Mouse (Mus musculus) ES-E14 (cell line): ENCODE results near the gene Calhm1. TPM values are rescaled to one million over a fixed set of nuclear protein-coding genes. Genes with fewer than 3 reads are reported as not detected.

Source experiments
- DNase-seq: peaks from one replicate; pipeline ENCODE4 v3.0.0-alpha.2; 2013; ENCODE audit warnings: low read depth, low spot score
- H3K27ac ChIP-seq: 2 replicates; pipeline ENCODE4 v1.5.1; 2012; ENCODE audit warnings: low read depth, mild to moderate bottlenecking, low read length, moderate library complexity, mixed read lengths; ENCODE audit not compliant: poor library complexity, insufficient read depth, severe bottlenecking
- H3K36me3 ChIP-seq: 2 replicates; pipeline ENCODE4 v1.6.1; 2012; ENCODE audit warnings: mild to moderate bottlenecking, low read length, moderate library complexity, mixed read lengths; ENCODE audit not compliant: control insufficient read depth, poor library complexity, insufficient read depth, severe bottlenecking
- H3K4me1 ChIP-seq, 2 experiments: fragments of 150-350 bp in 1 of 2; sonication (generic) in 1 of 2; 2 replicates each; pipeline ENCODE4 v1.6.1; 2012; ENCODE audit warnings: low read length in 2 of 2, mild to moderate bottlenecking in 1 of 2, mixed read lengths in 1 of 2; ENCODE audit not compliant: control insufficient read depth in 2 of 2, insufficient read depth in 2 of 2, poor library complexity in 1 of 2
- H3K4me3 ChIP-seq, 2 experiments: fragments of 150-350 bp in 1 of 2; sonication (generic) in 1 of 2; 2 replicates each; pipeline ENCODE4 v1.5.1; 2012; ENCODE audit warnings: low read length in 2 of 2, low read depth in 1 of 2, mild to moderate bottlenecking in 1 of 2, mixed read lengths in 1 of 2; ENCODE audit not compliant: insufficient read depth in 1 of 2, poor library complexity in 1 of 2, severe bottlenecking in 1 of 2
- H3K9ac ChIP-seq: 2 replicates; pipeline ENCODE4 v1.6.1; 2012; ENCODE audit warnings: low read depth, mild to moderate bottlenecking, low read length, mixed read lengths; ENCODE audit not compliant: poor library complexity, insufficient read depth, severe bottlenecking
- H3K9me3 ChIP-seq: fragments of 150-350 bp; sonication (generic); 2 replicates; pipeline ENCODE4 v1.6.1; 2012; ENCODE audit warnings: low read depth, mild to moderate bottlenecking, low read length; ENCODE audit not compliant: control insufficient read depth, insufficient read depth
- CHD2 ChIP-seq: IDR thresholded peaks from 2 replicates; pipeline ENCODE4 v1.6.1; 2014; ENCODE audit warnings: mild to moderate bottlenecking, low read depth, low read length, inconsistent platforms
- HCFC1 ChIP-seq: IDR thresholded peaks from 2 replicates; pipeline ENCODE4 v1.6.1; 2012; ENCODE audit warnings: low read length, inconsistent platforms, borderline replicate concordance; ENCODE audit not compliant: insufficient read depth
- MAFK ChIP-seq: IDR thresholded peaks from 2 replicates; pipeline ENCODE4 v1.6.1; 2014; ENCODE audit warnings: mild to moderate bottlenecking, low read depth, low read length, inconsistent platforms; ENCODE audit not compliant: insufficient read depth
- ZC3H11A ChIP-seq: IDR thresholded peaks from 2 replicates; pipeline ENCODE4 v1.6.1; 2012; ENCODE audit warnings: low read depth, mild to moderate bottlenecking, inconsistent platforms, low read length, borderline replicate concordance
- ZNF384 ChIP-seq: IDR thresholded peaks from 2 replicates; pipeline ENCODE4 v1.6.1; 2012; ENCODE audit warnings: low read depth, low read length, inconsistent platforms
- in situ Hi-C, 2 experiments: fragments of 600-800 bp; cut with MboI; formaldehyde crosslinking; loops; one replicate each; pipeline ENCODE4 v1.15.1; 2025; ENCODE audit warnings: low sequenced_read_pairs in 2 of 2, inconsistent platforms in 1 of 2; ENCODE audit not compliant: unreplicated experiment in 2 of 2
- total RNA-seq: library from RNA; depleted of rRNA; stranded (reverse); fragments of 300-350 nt; gene quantifications from 2 replicates; pipeline ENCODE4 v1.2.3, GENCODE M21; 2012; rRNA removed

Gene Calhm1
- total RNA-seq: not detected in 2 replicates

DNA sequence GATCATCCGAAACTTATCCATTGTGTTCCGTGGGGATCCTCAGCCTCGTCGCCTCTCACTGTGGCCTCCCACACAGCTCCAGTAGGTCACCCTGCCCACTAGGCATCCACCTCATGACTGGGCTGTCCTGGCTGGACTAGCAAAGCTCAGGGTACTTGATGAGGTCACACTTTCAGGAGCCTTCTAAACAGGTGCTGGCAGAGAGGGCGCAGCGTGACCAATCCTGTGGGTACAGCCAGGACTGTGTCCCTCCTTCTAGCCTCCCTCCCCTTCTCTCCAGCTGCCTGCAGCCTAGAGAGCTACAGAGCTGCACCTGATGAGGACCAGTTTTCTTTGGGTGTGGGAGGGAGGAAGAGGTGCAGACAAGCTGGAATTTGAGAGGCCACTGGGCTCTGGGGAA lies at the start of gene Calhm1:
Gene Calhm1 (minus strand): TSS at position 101 of the 400 bp plus-strand sequence.
- no peak for DNase-seq
- in situ Hi-C loops: no loop called here

DNA sequence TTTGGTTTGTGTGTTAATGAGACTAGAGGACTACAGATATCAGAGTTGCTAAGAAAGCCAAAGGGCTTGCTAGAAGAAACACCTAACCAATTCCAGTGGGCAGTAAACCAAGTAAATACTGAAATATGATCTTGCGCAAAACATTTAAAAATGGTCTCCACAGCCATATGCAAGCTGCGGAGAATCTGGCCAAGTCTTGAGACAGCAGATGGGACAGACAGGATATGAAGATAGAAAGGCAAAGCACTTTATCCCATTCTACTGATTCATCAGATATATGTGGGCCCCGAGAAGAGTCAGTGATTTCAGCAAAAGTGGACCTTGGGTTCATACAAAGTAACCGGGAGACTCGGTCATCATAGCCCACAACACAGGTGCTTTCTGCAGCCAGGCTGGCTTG lies 48.1 kb upstream of the Calhm1 start:
- Histone ChIP-seq H3K4me1 (peaks cover 8 to 22% of the 10 kb centered on the region in 2 experiments; a peak in 3 of 4 replicates), H3K27ac (no peak overlapping the region; the same call in 1 of the 2 replicates), H3K36me3 (no peaks in the 10 kb centered on the region), H3K9me3 (no peaks in the 10 kb centered on the region), H3K9ac (no peak overlapping the region), H3K4me3 (no peak overlapping the region)
- TF ChIP-seq CHD2 (no peak), HCFC1 (no peak)
- in situ Hi-C loops: no loop called here
- no peak for DNase-seq

More for the DNA sequence above, at the start of gene Calhm1:
- Histone ChIP-seq H3K36me3 (no peaks in the 10 kb centered on the region), H3K9me3 (no peaks in the 10 kb centered on the region), H3K4me1 (peaks cover 5 to 19% of the 10 kb centered on the region in 2 experiments; a peak in 2 of 4 replicates), H3K27ac (no peak within 1 kb of the TSS), H3K4me3 (no peak within 1 kb of the TSS), H3K9ac (no peak within 1 kb of the TSS)
- no peak for TF ChIP-seq CHD2
- no peak for TF ChIP-seq HCFC1
- TF ChIP-seq ZC3H11A: no peak
- TF ChIP-seq MAFK: no peak

DNA sequence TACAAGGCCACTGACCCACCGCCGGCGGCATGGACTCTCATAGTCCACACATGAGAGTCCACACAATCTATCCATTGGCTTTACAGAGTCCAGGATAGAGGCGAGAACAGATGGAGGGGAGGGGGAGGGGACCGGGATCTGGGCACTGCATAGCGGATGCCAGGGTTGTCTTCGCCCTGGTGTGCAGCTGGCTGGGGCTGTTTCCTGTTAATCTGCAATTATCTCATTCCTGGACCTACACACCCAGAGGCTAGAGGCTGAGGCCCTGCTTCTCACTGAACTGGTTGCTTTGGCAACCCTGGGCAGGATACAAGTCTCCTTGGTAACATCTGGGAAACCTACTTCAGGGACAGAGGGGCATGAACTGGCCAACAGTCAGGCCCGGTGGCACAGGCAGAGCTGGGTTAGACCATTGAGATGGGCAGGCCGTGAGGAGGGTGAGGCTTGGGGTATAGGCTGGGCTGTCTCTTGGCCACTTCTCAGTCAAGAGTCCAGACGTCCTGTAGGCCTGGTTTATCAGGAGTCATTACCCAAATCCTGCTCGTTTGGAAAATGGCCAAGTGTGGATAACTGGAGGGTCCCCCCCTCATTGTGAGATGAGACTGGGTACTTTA lies 44.6 kb upstream of the Calhm1 start:
- Histone ChIP-seq H3K36me3 (no peaks in the 10 kb centered on the region), H3K4me3 (no peak overlapping the region), H3K9ac (no peak overlapping the region), H3K27ac (no peak overlapping the region), H3K4me1 (peaks cover 11 to 27% of the 10 kb centered on the region in 2 experiments), H3K9me3 (no peaks in the 10 kb centered on the region)
- no peak for TF ChIP-seq ZC3H11A
- no peak for TF ChIP-seq HCFC1
- no peak for TF ChIP-seq MAFK
- TF ChIP-seq ZNF384: no peak
- TF ChIP-seq CHD2: no peak
- in situ Hi-C loops: no loop called here
- no peak for DNase-seq

DNA sequence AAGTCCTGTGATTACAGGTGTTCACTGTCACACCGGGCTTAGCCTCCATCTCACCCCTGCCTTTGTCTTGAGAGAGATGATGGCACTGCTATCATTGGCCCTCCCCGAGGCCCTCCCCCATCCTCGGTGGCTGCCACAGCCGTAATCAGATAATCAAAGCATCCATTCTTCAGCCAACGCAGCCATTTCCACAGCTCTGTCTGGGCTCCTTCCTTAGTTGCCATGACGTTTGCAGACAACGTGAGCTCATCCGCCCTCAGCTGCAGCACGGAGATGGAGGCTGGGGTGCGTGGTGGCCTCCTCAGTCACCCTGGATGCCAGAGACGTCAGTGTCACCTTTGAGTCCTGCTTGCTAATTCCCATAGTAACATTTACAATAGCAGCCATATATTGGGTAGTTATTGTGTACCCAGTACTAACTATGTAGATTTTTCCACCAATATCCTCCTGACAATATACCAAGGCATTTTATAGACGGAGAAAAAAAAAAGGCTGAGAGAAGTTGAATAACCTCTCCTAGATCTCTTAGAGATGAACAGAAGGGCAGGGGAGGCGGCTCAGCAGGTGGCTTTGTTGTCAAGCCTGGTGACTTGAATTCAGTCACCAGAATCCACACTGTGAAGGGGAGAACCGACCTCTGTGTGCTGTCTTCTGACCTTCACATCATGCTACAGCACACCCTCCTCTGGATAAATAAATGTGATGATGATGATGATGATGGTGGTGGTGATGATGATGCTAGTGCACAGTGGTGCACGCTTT lies 42.6 kb upstream of the Calhm1 start:
- in situ Hi-C loops: no loop called here
- no peak for DNase-seq

More for the DNA sequence above, 42.6 kb upstream of the Calhm1 start:
- Histone ChIP-seq H3K4me3 (no peak overlapping the region), H3K9ac (no peak overlapping the region), H3K36me3 (no peaks in the 10 kb centered on the region), H3K4me1 (peaks cover 9 to 25% of the 10 kb centered on the region in 2 experiments), H3K9me3 (no peaks in the 10 kb centered on the region), H3K27ac (no peak overlapping the region)
- no peak for TF ChIP-seq ZNF384
- no peak for TF ChIP-seq HCFC1
- no peak for TF ChIP-seq CHD2
- no peak for TF ChIP-seq ZC3H11A
- TF ChIP-seq MAFK: no peak
